Mouse (Mus musculus) gastrocnemius, postnatal 14 days (tissue): Measurements from ENCODE around the gene Sec24a. TPM values are rescaled to one million over a fixed set of nuclear protein-coding genes. Genes with fewer than 3 reads are reported as not detected.
"Not testable (repeated sequence)": the region's sequence is repeated elsewhere in the genome, so short reads cannot be mapped to it uniquely, and the experiment has no call there.

Source experiments
- DNase-seq: peaks from one replicate; pipeline ENCODE4 v3.0.0; 2021; ENCODE audit warnings: mixed read lengths
- intact Hi-C: fragments of 180-260 bp; cut with DNase I; formaldehyde crosslinking; loops from one replicate; pipeline ENCODE4 v1.15.1; 2025; ENCODE audit warnings: low total_unique reads
- total RNA-seq, 2 experiments: library from RNA; stranded (reverse); gene quantifications; 2 replicates each; pipeline ENCODE4 v1.2.3; 2021

Gene Sec24a
- total RNA-seq, 2 experiments from 2014 or later = 22.9 to 35.1 TPM

DNA sequence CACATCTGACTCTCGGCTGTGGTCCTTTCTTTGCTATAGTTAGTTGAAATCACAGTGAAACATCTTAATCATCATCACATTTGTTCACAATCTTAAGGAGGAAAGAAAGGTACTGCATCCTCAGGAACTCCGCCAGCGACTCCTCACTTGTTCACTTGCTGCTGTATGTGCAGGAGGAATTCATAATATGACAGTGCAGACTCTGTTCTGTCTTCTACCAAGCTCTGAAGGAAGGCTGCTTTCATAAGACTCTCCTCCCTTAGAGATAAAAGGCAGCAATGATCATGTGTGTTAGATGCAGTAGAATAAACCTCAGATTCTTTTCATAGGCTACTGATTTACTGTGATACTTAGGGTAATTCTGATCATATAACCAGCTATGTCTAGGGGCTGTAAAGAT, 68.5 kb downstream of the Sec24a start:
- no peak for DNase-seq
- intact Hi-C loops = no loop called here

DNA sequence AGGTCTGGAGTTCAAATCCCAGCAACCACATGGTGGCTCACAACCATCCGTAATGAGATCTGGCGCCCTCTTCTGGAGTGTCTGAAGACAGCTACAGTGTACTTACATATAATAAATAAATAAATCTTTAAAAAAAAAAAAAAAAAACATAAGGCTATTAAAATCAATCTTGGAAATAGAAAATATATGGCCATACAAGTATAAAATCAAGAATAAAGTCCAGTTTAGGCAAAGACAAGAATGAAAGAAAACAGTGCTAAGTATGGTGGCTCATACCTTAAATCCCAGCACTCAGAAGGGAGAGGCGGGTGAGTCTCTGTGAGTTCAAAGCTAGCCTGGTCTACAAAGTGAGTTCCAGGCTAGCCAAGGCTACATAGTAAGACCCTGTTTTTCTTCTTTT, 72.8 kb downstream of the Sec24a start:
- DNase-seq, intact Hi-C loops: not testable (repeated sequence)

DNA sequence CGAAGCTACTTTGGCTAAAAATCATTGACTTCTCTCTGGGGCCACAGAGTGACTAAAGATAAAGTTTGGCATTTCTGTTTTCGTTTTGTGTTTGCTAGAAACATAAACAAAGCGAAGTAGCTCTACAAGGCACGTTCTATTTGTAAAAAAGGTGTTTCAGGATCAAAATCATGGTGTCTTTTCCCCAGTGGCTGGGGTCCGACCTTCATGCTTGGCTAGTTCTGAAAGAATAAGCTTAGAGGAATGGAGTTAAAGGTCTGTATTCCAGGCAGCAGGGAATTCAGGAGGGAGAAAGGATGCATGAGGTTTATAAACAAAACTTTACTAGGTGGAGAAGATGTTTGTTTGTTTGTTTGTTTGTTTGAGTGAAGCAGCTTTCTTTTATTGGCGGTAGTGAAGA, 74.1 kb downstream of the Sec24a start:
- intact Hi-C loops = no loop called here
- DNase-seq = no peak

DNA sequence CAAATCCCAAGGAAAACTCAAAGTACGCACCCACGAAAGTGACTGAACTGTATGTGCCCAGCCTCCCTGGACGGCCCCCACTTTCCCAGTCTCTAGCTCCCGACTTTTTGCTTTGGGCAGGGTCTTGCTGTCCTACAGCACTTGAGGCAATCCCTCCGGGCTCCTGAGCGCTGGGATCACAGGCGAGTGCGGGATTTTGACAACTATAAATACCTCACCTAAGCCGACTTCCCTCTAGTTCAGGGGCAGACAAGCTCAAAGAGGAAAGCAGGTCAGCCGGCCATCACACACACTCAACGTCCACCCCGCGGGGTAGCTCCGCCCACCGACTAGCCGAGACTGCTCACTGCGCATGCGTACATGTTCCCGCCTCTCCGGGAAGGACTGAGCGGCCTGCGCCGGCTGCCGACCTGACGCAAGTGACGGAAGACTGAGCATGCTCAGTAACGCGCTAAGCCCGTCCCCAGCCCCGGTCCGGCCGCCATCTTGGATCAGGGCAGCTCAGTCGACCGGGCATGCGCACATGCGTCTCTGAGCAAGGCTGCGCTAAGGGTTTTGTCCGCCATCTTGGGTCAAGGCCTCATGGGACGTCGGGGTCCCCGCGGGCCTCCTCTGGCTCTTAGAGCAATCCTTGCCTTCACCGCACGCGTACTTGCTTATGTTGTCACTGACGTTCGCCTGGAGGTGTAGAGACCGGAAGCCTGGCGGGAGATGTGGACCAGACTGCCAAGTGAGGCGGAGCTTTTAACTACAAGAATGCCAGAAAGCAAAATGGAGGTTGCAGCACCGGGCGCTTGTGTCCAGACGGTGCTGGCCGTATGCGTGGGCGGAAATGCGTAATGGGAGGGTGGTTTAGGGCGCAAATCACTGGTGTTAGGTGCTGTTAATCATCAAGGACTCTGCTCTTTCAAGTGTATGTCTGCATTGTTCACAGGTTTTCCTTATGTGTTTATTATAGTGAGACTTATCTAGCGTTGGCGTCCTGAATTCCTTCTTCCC, 74.8 kb downstream of the Sec24a start, which contains the start of gene 0610009B22Rik:
Gene 0610009B22Rik, minus strand, starts transcription at position 545 of the 999 bp plus-strand sequence.
- DNase-seq = peak; percentile 100
- intact Hi-C loops = no loop called here

DNA sequence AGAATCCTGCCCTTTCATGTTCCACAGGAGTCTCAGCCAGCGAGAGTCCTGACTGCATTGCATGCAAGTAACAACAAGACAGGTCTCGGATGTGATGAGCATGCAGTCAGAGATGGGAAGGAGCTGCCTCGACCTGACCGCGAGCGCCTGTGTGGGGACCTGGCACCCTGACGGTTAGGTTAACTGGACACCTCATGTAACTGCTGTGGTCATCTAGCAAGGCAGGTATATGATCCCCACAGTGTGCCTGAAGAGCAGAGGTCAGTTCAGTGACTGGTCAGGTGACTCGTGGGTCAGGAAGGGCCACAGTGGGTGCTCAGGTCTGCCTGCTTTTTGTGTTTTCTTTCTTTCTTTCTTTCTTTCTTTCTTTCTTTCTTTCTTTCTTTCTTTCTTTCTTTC, 81.5 kb downstream of the Sec24a start:
- intact Hi-C loops = loop anchor here (2.0 kb wide), 1 partner anchor 63 kb away; the partner anchor contains the start of gene Nhp2
- DNase-seq = no peak

DNA sequence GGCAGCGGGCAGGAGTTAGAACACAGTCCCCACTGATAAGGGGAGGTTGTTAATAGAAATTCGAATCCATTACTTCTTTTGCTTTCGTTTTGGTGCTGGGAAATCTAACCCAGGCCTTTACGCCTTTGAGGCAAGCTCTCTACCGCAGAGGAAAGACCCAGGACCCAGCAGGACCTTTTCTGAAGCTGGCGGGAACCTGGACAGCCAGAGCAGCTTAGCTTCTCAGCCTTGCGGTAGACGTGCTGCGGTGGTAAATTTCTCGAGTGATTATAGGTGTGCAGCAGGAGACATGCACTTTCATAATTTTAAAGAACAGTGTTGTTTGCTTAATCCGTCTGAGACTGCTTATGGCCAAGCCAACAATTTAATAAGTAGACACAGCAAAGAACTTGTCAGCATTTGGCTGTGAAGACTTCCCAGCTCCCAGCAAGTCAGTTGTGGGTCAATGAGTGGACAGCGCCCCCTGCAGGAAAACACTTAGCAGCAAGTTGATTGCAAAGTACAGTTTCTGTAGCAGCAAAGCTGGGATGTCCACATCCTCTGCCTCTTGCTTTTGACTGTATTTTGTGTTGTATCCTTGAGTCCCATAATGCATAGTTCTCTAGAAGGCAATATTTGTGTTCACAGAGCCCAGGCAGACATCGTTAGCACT, 82.0 kb downstream of the Sec24a start:
- peak; percentile 87 for DNase-seq
- intact Hi-C loops = no loop called here

DNA sequence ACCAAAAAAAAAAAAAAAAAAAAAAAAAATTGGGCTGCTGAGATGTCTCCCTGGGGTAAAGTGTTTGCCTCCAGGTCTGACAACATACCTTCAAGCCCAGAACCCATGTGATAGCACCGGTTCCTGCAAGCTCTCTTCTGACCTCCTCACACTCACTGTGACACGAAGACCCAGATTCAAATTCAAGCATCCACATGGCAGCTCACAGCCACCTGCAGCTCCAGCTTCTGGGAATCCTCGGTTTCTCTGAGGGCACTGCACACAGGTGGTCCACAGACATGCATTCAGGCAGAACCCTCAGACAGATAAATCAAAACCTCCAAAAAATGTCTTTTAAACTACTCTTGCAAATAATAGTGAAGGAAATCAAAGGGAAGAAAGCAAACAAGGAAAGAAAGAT, 84.0 kb downstream of the Sec24a start:
- intact Hi-C loops = no loop called here
- DNase-seq = no peak

DNA sequence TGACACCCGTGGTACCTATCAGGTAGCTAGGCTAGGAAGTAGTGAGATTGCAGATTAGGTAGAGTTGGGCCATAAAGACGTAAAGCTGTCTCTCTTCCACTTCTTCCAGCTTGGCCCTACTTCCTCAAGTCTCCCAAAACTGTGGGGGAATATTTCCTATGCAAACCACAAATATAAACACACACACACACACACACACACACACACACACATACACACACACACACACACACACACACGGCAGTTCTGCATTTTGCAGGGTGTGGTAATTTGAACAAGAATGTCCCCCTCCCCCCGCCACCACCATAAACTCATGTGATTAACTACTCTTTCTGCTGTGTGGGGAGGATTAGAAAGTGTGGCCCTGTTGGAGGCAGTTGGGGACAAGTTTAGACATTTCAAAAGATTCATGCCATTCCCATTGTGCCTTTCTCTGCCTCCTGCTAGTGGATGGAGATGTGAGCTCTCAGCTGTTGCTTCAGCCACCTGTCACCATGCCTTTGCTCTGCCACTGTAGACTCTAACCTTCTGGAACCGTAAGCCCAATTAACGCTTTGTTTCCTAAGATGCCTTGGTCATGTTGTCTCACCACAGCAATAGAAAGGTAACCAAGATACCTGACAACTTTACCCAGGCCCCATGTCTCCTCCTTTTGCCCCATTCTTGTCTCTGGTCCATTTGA, 85.6 kb downstream of the Sec24a start:
- intact Hi-C loops = no loop called here
- no peak for DNase-seq

DNA sequence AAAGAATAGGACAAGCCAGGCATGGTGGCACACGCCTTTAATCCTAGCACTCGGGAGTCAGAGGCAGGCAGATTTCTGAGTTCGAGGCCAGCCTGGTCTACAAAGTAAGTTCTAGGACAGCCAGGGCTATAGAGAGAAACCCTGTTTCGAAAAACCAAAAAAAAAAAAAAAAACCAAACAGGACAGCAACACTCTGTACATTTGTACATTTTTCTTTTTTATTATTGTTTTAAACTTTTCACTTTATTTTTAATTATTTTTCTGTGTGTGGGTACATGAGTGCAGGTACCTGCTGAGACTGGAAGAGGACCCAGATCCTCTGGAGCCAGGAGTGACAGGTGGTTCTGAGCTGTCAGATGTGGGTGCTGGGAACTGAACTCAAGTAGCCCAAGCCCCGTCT, 88.0 kb downstream of the Sec24a start:
- intact Hi-C loops = no loop called here
- DNase-seq = no peak

DNA sequence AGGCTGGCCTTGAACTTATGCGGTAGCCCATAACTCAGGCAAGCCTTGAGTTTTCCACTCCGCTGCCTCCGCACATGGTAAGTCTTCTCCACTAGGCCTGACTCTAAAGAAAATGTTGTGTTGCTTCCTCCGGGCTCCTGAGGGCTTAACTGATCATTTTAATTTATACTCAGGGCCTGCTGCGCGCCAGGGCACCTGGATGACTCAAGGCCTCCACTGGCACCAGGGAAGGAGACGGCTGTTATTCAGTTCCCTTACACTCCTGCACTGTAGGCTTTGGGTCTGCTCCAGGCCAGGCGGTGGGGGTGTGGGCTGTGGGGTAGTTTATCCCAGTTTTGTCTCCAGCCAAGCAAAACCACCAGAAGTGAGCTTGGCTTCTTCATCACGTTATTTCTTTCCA, 90.1 kb downstream of the Sec24a start:
- intact Hi-C loops = no loop called here
- no peak for DNase-seq

DNA sequence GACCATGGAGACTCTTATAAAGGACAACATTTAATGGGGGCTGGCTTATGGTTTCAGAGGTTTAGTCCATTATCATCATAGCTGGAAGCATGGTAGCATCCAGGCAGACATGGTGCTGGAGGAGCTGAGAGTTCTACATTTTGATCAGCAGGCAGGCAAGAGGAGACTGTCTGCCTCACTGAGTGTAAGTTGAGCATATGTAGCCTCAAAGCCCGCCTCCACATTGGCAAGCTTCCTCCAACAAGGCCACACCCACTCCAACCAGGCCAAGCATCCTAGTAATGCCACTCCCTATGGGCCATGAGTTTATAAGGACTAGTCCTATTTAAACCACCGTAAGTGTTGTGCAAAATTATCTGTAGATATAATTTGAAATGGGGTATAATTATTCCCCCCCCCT, 92.1 kb downstream of the Sec24a start:
- intact Hi-C loops = no loop called here
- DNase-seq = no peak

DNA sequence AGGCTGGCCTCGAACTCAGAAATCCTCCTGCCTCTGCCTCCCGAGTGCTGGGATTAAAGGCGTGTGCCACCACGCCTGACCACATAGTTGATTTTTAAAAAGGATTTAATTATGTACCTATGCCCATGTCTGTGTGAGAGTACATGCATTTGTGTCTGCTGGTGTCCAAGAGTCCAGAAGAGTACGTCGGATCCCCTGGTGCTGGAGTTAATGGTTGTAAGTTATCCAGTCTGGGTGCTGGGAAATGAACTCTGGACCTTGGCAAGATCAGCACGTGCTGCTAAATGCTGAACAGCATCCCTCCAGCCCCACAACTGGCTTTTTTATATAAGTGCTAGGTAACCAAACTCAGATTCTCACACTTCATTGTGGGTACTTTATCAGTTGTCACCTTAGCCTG, 92.6 kb downstream of the Sec24a start:
- DNase-seq = no peak
- intact Hi-C loops = no loop called here

DNA sequence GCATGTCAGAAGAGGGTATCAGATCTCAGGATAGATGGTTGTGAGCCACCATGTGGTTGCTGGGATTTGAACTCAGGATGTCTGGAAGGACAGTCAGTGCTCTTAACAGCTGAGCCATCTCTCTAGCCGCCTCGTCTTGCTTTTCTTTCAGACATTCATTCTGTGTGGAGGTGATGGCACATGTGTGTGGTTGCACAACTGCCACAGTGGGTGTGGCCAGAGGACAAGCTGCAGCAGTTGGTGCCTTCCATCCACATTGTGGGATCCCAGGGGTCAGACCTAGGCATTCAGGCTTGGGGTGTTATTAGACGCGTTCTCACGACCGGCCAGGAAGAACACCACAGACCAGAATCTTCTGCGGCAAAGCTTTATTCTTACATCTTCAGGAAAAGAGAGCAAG, 98.7 kb downstream of the Sec24a start:
- DNase-seq, intact Hi-C loops: not testable (repeated sequence)

DNA sequence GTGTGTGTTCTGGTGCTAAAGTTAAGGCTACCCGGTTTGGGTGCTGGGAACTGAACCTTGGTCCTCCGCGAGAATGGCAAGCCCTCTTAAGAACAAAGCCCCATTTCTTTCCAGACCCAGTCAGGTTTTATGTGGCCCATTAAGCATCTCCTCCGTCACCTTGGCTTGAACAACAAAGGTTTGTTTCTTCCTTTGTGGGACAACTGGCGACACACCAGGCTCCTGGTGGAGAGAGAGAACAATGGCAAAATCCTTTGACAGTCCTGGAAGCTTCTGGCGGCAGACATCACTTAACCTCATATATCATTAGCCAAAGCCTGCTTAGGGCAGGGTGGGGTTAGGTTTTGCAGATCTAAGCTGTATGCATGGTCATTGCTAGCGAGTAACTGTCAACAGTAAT, 100.8 kb downstream of the Sec24a start:
- DNase-seq = no peak
- intact Hi-C loops = no loop called here

DNA sequence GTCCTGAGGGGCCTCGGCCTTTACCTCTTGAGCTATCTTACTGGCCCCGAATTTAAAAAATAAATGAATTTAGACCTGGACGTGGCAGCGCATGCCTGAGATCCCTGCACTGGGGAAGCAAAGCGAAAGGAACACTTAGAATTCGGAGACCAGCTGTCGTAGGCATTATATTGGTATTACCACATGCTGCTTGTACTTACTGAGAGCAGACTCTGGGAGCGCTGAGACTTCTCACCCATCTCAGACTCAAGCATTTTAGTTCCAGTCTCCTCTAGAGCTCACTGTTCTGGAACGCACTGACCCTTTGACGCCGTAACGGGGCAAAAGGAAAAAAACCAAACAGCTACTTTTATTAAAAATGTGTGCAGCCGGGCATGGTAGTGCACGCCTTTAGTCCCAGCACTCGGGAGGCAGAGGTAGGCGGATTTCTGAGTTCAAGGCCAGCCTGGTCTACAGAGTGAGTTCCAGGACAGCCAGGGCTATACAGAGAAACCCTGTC, 101.5 kb downstream of the Sec24a start:
- intact Hi-C loops = no loop called here
- DNase-seq = no peak

DNA sequence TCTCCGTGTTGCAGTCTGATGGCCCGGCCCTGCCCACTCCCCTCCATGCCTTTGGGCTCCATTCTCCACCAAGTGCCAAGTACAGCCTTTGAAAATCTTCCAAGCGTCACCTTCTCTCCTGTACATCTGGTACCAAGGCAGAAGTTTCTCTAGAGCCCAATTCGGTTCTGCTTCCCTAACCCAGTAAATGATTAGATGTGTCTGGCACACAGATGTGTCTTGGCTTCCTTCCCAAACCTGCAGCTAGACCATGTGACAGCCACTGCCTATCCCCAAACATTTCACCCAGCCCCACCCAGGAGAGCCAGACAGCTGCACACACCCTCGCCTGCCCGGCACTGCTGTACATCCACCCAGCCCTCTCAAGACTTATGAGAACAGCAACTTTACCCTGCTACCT, 104.7 kb downstream of the Sec24a start:
- intact Hi-C loops = no loop called here
- no peak for DNase-seq

DNA sequence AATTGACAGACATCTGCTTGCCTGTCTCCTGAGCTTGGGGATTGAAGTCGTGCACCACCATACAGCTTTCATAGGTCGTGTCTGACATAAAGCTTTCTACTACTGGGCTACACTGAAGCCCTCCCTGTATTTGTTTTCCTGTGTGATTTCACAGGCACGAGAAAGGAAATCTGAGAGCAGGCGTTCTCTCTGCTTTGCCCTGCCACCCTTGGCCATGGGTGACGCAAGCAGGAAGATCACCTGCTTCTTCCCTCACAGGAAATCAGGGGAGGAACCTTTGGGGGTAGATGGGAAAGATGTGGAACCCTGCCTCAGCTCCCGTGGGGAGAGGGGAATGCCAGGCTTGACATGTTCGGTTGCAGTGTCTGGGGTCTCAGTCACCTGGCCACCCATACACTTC, 105.1 kb downstream of the Sec24a start:
- intact Hi-C loops = no loop called here
- no peak for DNase-seq

DNA sequence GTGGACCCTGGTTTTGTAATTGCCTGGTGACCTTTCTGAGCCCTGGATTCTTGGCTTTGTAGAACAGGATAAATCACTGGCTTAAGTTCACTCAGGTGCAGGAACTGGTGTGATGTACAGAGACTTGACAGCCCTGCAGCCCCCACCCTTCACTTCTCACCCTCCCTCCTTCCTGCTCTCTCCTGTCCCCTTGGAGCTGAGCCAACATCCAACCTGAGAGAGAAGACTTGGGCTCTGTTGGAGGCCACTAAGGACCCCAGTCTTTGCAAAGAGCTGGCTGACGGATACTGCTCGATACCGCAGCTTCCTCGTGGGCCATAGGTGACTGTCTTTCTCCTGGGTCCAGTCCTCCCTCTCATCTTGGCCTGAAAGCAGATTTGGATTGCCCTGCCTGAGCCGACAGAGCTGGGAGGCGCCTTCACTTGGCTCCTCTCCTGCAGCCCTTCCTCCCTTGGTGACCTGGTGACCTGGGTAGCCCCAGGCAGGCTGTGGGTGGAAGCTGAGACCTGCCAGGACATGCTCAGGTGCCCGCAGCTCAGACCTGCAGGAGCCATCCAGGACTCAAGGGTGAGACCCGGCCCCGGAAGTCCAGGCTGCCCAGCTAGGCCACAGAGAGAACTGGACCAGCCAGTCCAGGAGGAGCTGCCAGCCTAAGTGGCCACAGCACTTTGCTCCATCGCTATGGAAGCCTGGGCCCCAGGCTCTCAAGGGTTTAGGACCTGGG, 106.5 kb downstream of the Sec24a start:
- no peak for DNase-seq
- intact Hi-C loops = no loop called here

DNA sequence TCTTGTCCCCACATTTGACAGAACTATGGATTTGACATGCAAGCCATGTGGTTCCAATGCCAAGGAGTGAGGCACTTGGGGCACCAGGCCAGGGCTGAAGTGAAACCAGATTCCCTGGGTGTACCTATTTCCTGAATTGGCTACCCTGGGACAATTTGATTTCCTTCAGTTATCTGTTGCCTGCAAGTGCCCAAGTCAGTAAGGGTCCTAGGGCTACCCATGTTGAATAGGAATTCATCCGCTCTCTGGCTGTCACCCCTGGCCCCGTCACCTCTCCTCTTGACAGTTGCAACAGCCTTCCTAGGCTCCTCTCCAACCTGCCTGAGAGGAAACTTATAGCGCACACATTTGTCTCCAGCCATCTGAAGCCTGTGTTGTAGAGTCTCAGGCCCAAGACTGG, 108.5 kb downstream of the Sec24a start:
- DNase-seq = no peak
- intact Hi-C loops = no loop called here
